7 mouse cellular contexts compared by ENCODE assay signal in the genomic region with DNA sequence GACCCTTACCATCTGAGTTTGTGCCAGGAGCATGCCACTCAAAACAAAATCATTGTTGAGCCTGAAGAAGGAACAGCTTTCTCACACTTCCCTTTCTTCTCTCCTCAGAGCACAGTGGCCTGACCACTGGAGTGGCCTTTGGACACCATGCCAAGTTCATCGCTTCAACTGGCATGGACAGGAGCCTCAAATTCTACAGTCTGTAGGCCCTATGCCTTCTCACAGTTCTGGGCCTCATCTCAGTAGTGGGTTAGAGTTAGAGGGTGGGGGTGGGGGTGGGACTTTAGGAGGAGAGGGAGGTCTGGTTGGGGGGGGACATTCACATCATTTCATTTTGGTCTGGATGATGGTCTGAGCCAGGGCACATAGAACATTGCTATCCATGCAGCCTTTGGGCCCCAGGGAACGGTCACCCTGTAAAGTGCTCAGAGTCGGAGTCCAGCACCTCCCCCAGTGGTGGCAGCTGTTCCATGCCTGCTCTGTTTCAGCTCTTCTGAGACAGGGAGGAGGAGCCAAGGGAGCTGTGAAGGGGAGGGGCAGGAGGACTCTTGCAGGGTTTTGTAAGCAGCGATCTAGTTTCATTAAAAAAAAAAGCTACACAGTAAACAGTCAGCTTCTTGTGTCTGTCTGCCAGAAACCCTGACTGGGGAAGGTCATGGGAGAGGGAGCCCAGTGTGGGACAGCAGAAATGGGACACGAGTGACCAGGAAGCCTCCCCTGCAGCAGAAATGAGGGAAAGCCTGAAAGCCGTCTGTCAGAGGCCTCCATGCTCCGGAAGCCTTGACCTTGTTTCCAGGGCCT. TPM values are rescaled to one million over a fixed set of nuclear protein-coding genes. Genes with fewer than 3 reads are reported as not detected.
DNase-seq lines count a peak whose midpoint lies in the region; ATAC-seq and TF ChIP-seq lines count a peak whose summit lies in the region.

No protein-coding gene starts in this region.

- H3K4me2 ChIP-seq in intestine, embryonic 14.5 days (ENCODE audit: low read length) = peak overlapping the region; percentile 32

- no peak for TF ChIP-seq EP300 in MEL (IDR thresholded peaks at IDR 0.05; ENCODE audit: low read depth in 1 of 2, low read length in 2 of 2)

- H3K36me3 ChIP-seq in MEL (ENCODE audit: control insufficient read depth in 1 of 2, insufficient read depth in 2 of 2, low read length in 2 of 2) = peaks cover 0 to 8% of the 10 kb centered on the region in 2 experiments; a peak in 2 of 4 replicates
- peaks cover 76% of the 10 kb centered on the region for H3K36me3 ChIP-seq in intestine, embryonic 14.5 days (ENCODE audit: control insufficient read depth, insufficient read depth, low read length)

- peak; percentile 77 for ATAC-seq in intestine, embryonic 14.5 days (replicated peaks; ENCODE audit: low FRiP score, low TSS enrichment, low read depth)

- no peak for TF ChIP-seq RAD21 in MEL (IDR thresholded peaks at IDR 0.05; ENCODE audit: low read depth, low read length)

- TF ChIP-seq CTCF in MEL (IDR thresholded peaks at IDR 0.05 in 2 of 3, conservative IDR thresholded peaks at IDR 0.05 in 1 of 3; ENCODE audit: control insufficient read depth in 1 of 3, insufficient read depth in 1 of 3, low read depth in 2 of 3, low read length in 3 of 3, poor library complexity in 1 of 3, severe bottlenecking in 1 of 3) = no peak

- no peaks in the 10 kb centered on the region for H3K4me1 ChIP-seq in MEL (ENCODE audit: control insufficient read depth in 1 of 2, insufficient read depth in 2 of 2, low read length in 2 of 2)
- peaks cover 34% of the 10 kb centered on the region for H3K4me1 ChIP-seq in intestine, embryonic 14.5 days (replicated peaks; ENCODE audit: control insufficient read depth, insufficient read depth, low read length)

- WGBS in intestine, embryonic 14.5 days = 24% methylated on average over 7 of the region's 7 CpGs

- no peaks in the 10 kb centered on the region for H3K79me2 ChIP-seq in MEL (ENCODE audit: control insufficient read depth, insufficient read depth, low read length, poor library complexity)

- H3K4me3 ChIP-seq in MEL (ENCODE audit: control insufficient read depth in 1 of 2, insufficient read depth in 1 of 2, low read depth in 2 of 2, low read length in 2 of 2) = no peak overlapping the region
- H3K4me3 ChIP-seq in intestine, embryonic 14.5 days (ENCODE audit: low read depth, low read length) = no peak overlapping the region

- H3K9me3 ChIP-seq in MEL (replicated peaks; ENCODE audit: insufficient read depth, low read length) = no peaks in the 10 kb centered on the region
- no peaks in the 10 kb centered on the region for H3K9me3 ChIP-seq in intestine, embryonic 14.5 days (ENCODE audit: control insufficient read depth, low read length)

- no peak overlapping the region for H3K27ac ChIP-seq in MEL (ENCODE audit: control insufficient read depth, low read depth, low read length)
- H3K27ac ChIP-seq in intestine, embryonic 14.5 days (ENCODE audit: low read depth) = peak overlapping the region; percentile 88

- DNase-seq in MEL (ENCODE audit: low read depth, low spot score) (peak; percentile 52), ZHBTc4 (ENCODE audit: low read depth, low spot score) (peak; percentile 65)
- peak; percentile 78 to 87 for DNase-seq in gastrocnemius, adult 8-10 months (ENCODE audit: low spot score in 2 of 2)
- DNase-seq in intestine, embryonic 14.5 days (ENCODE audit: low spot score) = peak; percentile 78
- peak; percentile 42 to 60 for DNase-seq in left cerebral cortex, adult 18-20 months (ENCODE audit: low spot score in 2 of 2)
- DNase-seq in lung, postnatal 4 days = peak; percentile 71 to 91
- no peak for DNase-seq in thymus, postnatal 0 days (ENCODE audit: low spot score)

- no peak overlapping the region for H3K9ac ChIP-seq in MEL (ENCODE audit: control insufficient read depth, low read depth, low read length, poor library complexity, severe bottlenecking)
- H3K9ac ChIP-seq in intestine, embryonic 14.5 days (ENCODE audit: low read length) = peak overlapping the region; percentile 27; the same call in 1 of the 2 replicates

- TF ChIP-seq POLR2A in MEL (IDR thresholded peaks at IDR 0.05; ENCODE audit: control insufficient read depth in 1 of 2, insufficient read depth in 1 of 2, low read depth in 1 of 2, low read length in 2 of 2, poor library complexity in 1 of 2) = no peak

- no peaks in the 10 kb centered on the region for H3K27me3 ChIP-seq in MEL (ENCODE audit: control insufficient read depth in 1 of 2, insufficient read depth in 2 of 2, low read length in 2 of 2)
- no peaks in the 10 kb centered on the region for H3K27me3 ChIP-seq in intestine, embryonic 14.5 days (replicated peaks; ENCODE audit: control insufficient read depth, insufficient read depth, low read length)

TF ChIP-seq in MEL, 35 proteins besides CTCF, POLR2A, EP300 and RAD21:
- TF ChIP-seq GATA1 (IDR thresholded peaks at IDR 0.05; ENCODE audit: low read depth, low read length) (no peak), E2F4 (IDR thresholded peaks at IDR 0.05; ENCODE audit: borderline replicate concordance, low read depth, low read length) (no peak), KAT2A (conservative IDR thresholded peaks at IDR 0.05; ENCODE audit: low read depth, low read length) (no peak), JUND (IDR thresholded peaks at IDR 0.05; ENCODE audit: low read depth, low read length) (no peak), MAZ (IDR thresholded peaks at IDR 0.05; ENCODE audit: low read depth, low read length) (no peak), UBTF (IDR thresholded peaks at IDR 0.05; ENCODE audit: borderline replicate concordance, insufficient read depth, low read depth, low read length) (no peak), MAX (IDR thresholded peaks at IDR 0.05; ENCODE audit: low read length) (no peak), SMC3 (IDR thresholded peaks at IDR 0.05; ENCODE audit: low read depth, low read length) (no peak)

RNA-seq across cellular contexts. Expression of a gene that starts 10.1 kb away (rescaled TPM):
- 154 and 158 TPM in 2 replicates for total RNA-seq in MEL (2012; rRNA removed)
- polyA plus RNA-seq in MEL (2012; ENCODE audit: insufficient read depth in 1 of 2, insufficient read length in 2 of 2, low read depth in 1 of 2, low replicate concordance in 2 of 2, missing spikeins in 1 of 2) = 100 to 1,000 TPM; 128 to 363 TPM
- total RNA-seq in gastrocnemius, adult 8-10 months (2022) = 100 to 1,000 TPM; 151 to 188 (median 167) TPM
- polyA plus RNA-seq in intestine, embryonic 14.5 days (2014; fragmentation: Nextera tagmentation; extraction: Ambion mirVana) = 45.5 TPM in 2 replicates
- 100 to 1,000 TPM; 207 to 211 TPM for total RNA-seq in left cerebral cortex, adult 18-20 months (2021)
- polyA plus RNA-seq in thymus, postnatal 0 days (2015; fragmentation: Nextera tagmentation; extraction: Ambion mirVana) = 31.6 and 34.9 TPM in 2 replicates

RNA-seq across cellular contexts. Expression of a gene that starts 15.3 kb away (rescaled TPM):
- total RNA-seq in MEL (2012; rRNA removed) = not detected in 2 replicates
- not detected for polyA plus RNA-seq in MEL (2012; ENCODE audit: insufficient read depth in 1 of 2, insufficient read length in 2 of 2, low read depth in 1 of 2, low replicate concordance in 2 of 2, missing spikeins in 1 of 2)
- total RNA-seq in gastrocnemius, adult 8-10 months (2022) = not detected
- polyA plus RNA-seq in intestine, embryonic 14.5 days (2014; fragmentation: Nextera tagmentation; extraction: Ambion mirVana) = not detected in 2 replicates
- total RNA-seq in left cerebral cortex, adult 18-20 months (2021) = not detected
- 0.82 and 1.2 TPM in 2 replicates for polyA plus RNA-seq in thymus, postnatal 0 days (2015; fragmentation: Nextera tagmentation; extraction: Ambion mirVana)

RNA-seq across cellular contexts. Expression of a gene that starts 23.3 kb away (rescaled TPM):
- 20.6 and 30.4 TPM in 2 replicates for total RNA-seq in MEL (2012; rRNA removed)
- polyA plus RNA-seq in MEL (2012; ENCODE audit: insufficient read depth in 1 of 2, insufficient read length in 2 of 2, low read depth in 1 of 2, low replicate concordance in 2 of 2, missing spikeins in 1 of 2) = 10 to 100 TPM in 1 of 2 experiments, not detected in 1; 42.4 TPM
- total RNA-seq in gastrocnemius, adult 8-10 months (2022) = 100 to 1,000 TPM; 228 to 296 (median 253) TPM
- polyA plus RNA-seq in intestine, embryonic 14.5 days (2014; fragmentation: Nextera tagmentation; extraction: Ambion mirVana) = 91.1 and 91.7 TPM in 2 replicates
- total RNA-seq in left cerebral cortex, adult 18-20 months (2021) = 10 to 100 TPM; 47.7 to 55.1 TPM
- 35.2 and 41.6 TPM in 2 replicates for polyA plus RNA-seq in thymus, postnatal 0 days (2015; fragmentation: Nextera tagmentation; extraction: Ambion mirVana)

RNA-seq across cellular contexts. Expression of a gene that starts 31.8 kb away (rescaled TPM):
- 0.33 and 0.46 TPM in 2 replicates for total RNA-seq in MEL (2012; rRNA removed)
- under 1 TPM in 1 of 2 experiments, not detected in 1; 0.31 TPM for polyA plus RNA-seq in MEL (2012; ENCODE audit: insufficient read depth in 1 of 2, insufficient read length in 2 of 2, low read depth in 1 of 2, low replicate concordance in 2 of 2, missing spikeins in 1 of 2)
- not detected for total RNA-seq in gastrocnemius, adult 8-10 months (2022)
- polyA plus RNA-seq in intestine, embryonic 14.5 days (2014; fragmentation: Nextera tagmentation; extraction: Ambion mirVana) = 0.07 TPM in 1 of 2 replicates, not detected in the other
- total RNA-seq in left cerebral cortex, adult 18-20 months (2021) = under 1 TPM in 1 of 2 experiments, not detected in 1; 0.23 TPM
- polyA plus RNA-seq in thymus, postnatal 0 days (2015; fragmentation: Nextera tagmentation; extraction: Ambion mirVana) = 0.27 and 0.39 TPM in 2 replicates

RNA-seq across cellular contexts. Expression of a gene that starts 35.4 kb away (rescaled TPM):
- not detected in 2 replicates for total RNA-seq in MEL (2012; rRNA removed)
- polyA plus RNA-seq in MEL (2012; ENCODE audit: insufficient read depth in 1 of 2, insufficient read length in 2 of 2, low read depth in 1 of 2, low replicate concordance in 2 of 2, missing spikeins in 1 of 2) = not detected
- 1 to 10 TPM; 2.7 to 4.3 (median 3.4) TPM for total RNA-seq in gastrocnemius, adult 8-10 months (2022)
- 50.6 and 54.6 TPM in 2 replicates for polyA plus RNA-seq in intestine, embryonic 14.5 days (2014; fragmentation: Nextera tagmentation; extraction: Ambion mirVana)
- 100 to 1,000 TPM; 233 to 258 TPM for total RNA-seq in left cerebral cortex, adult 18-20 months (2021)
- 3.6 and 4.2 TPM in 2 replicates for polyA plus RNA-seq in thymus, postnatal 0 days (2015; fragmentation: Nextera tagmentation; extraction: Ambion mirVana)
